Mouse (Mus musculus): ENCODE results near the gene Lamc1. TPM values are rescaled to one million over a fixed set of nuclear protein-coding genes. Genes with fewer than 3 reads are reported as not detected.

The Lamc1 gene
- polyA plus RNA-seq, 1 experiment: 116 TPM

- H3K4me1 ChIP-seq (ENCODE audit: control insufficient read depth, insufficient read depth, low read length): peaks cover 10% of the 10 kb centered on the region
- TF ChIP-seq POLR2A (IDR thresholded peaks at IDR 0.05; ENCODE audit: borderline replicate concordance, extremely low read depth, low read depth, low read length): no peak
- no peak for TF ChIP-seq CTCF (IDR thresholded peaks at IDR 0.05; ENCODE audit: insufficient read depth, low read length)
- WGBS: 1% methylated on average over 22 of the region's 22 CpGs
- peak overlapping the region; percentile 91 for H3K4me3 ChIP-seq (replicated peaks; ENCODE audit: extremely low read depth, low read depth, low read length)
- DNase-seq: peak; percentile 24
Observed at GRCm38 (mm10) chr1:153333296-153334121, 923 bp upstream of the Lamc1 start.

GRCm38 (mm10) chr1:153331796-153332443, 666 bp downstream of the Lamc1 start:
- Histone ChIP-seq H3K4me3 (replicated peaks; ENCODE audit: extremely low read depth, low read depth, low read length) (peak overlapping the region; percentile 91), H3K4me1 (ENCODE audit: control insufficient read depth, insufficient read depth, low read length) (peaks cover 10% of the 10 kb centered on the region)
- TF ChIP-seq CTCF (IDR thresholded peaks at IDR 0.05; ENCODE audit: insufficient read depth, low read length) (peak; percentile 52), POLR2A (IDR thresholded peaks at IDR 0.05; ENCODE audit: borderline replicate concordance, extremely low read depth, low read depth, low read length) (no peak)
- no peak for DNase-seq
- WGBS: under 1% methylated on average over 42 of the region's 42 CpGs

- TF ChIP-seq CTCF (IDR thresholded peaks at IDR 0.05; ENCODE audit: insufficient read depth, low read length): no peak
- no peak for TF ChIP-seq POLR2A (IDR thresholded peaks at IDR 0.05; ENCODE audit: borderline replicate concordance, extremely low read depth, low read depth, low read length)
- WGBS: 9% methylated on average over 4 of the region's 4 CpGs
- peaks cover 10% of the 10 kb centered on the region for H3K4me1 ChIP-seq (ENCODE audit: control insufficient read depth, insufficient read depth, low read length)
- DNase-seq: no peak
- peak overlapping the region; percentile 56 for H3K4me3 ChIP-seq (replicated peaks; ENCODE audit: extremely low read depth, low read depth, low read length)
Observed at GRCm38 (mm10) chr1:153331206-153331605, 1.4 kb downstream of the Lamc1 start.

- Histone ChIP-seq H3K4me1 (ENCODE audit: control insufficient read depth, insufficient read depth, low read length) (peaks cover 10% of the 10 kb centered on the region), H3K4me3 (replicated peaks; ENCODE audit: extremely low read depth, low read depth, low read length) (no peak overlapping the region)
- TF ChIP-seq CTCF (IDR thresholded peaks at IDR 0.05; ENCODE audit: insufficient read depth, low read length) (no peak), POLR2A (IDR thresholded peaks at IDR 0.05; ENCODE audit: borderline replicate concordance, extremely low read depth, low read depth, low read length) (no peak)
- no peak for DNase-seq
- 76% methylated on average over 6 of the region's 6 CpGs for WGBS
Observed at GRCm38 (mm10) chr1:153329306-153329705, 3.3 kb downstream of the Lamc1 start.

GRCm38 (mm10) chr1:153327063-153327462, 5.5 kb downstream of the Lamc1 start:
- DNase-seq: no peak
- Histone ChIP-seq H3K4me1 (ENCODE audit: control insufficient read depth, insufficient read depth, low read length) (peaks cover 7% of the 10 kb centered on the region), H3K4me3 (replicated peaks; ENCODE audit: extremely low read depth, low read depth, low read length) (no peak overlapping the region)
- 86% methylated on average over 4 of the region's 4 CpGs for WGBS
- TF ChIP-seq POLR2A (IDR thresholded peaks at IDR 0.05; ENCODE audit: borderline replicate concordance, extremely low read depth, low read depth, low read length) (no peak), CTCF (IDR thresholded peaks at IDR 0.05; ENCODE audit: insufficient read depth, low read length) (no peak)

- no peak for TF ChIP-seq CTCF (IDR thresholded peaks at IDR 0.05; ENCODE audit: insufficient read depth, low read length)
- no peak for TF ChIP-seq POLR2A (IDR thresholded peaks at IDR 0.05; ENCODE audit: borderline replicate concordance, extremely low read depth, low read depth, low read length)
- DNase-seq: no peak
- H3K4me1 ChIP-seq (ENCODE audit: control insufficient read depth, insufficient read depth, low read length): peaks cover 9% of the 10 kb centered on the region
- WGBS: 64% methylated on average over 7 of the region's 7 CpGs
- no peak overlapping the region for H3K4me3 ChIP-seq (replicated peaks; ENCODE audit: extremely low read depth, low read depth, low read length)
Observed at GRCm38 (mm10) chr1:153326226-153326625, 6.4 kb downstream of the Lamc1 start.

GRCm38 (mm10) chr1:153321404-153321803, 11.2 kb downstream of the Lamc1 start:
- 61% methylated on average over 12 of the region's 12 CpGs for WGBS
- no peak for TF ChIP-seq POLR2A (IDR thresholded peaks at IDR 0.05; ENCODE audit: borderline replicate concordance, extremely low read depth, low read depth, low read length)
- TF ChIP-seq CTCF (IDR thresholded peaks at IDR 0.05; ENCODE audit: insufficient read depth, low read length): no peak
- Histone ChIP-seq H3K4me1 (ENCODE audit: control insufficient read depth, insufficient read depth, low read length) (peaks cover 24% of the 10 kb centered on the region), H3K4me3 (replicated peaks; ENCODE audit: extremely low read depth, low read depth, low read length) (no peak overlapping the region)
- DNase-seq: no peak

GRCm38 (mm10) chr1:153320554-153321147, 11.9 kb downstream of the Lamc1 start:
- no peak for TF ChIP-seq POLR2A (IDR thresholded peaks at IDR 0.05; ENCODE audit: borderline replicate concordance, extremely low read depth, low read depth, low read length)
- TF ChIP-seq CTCF (IDR thresholded peaks at IDR 0.05; ENCODE audit: insufficient read depth, low read length): no peak
- H3K4me3 ChIP-seq (replicated peaks; ENCODE audit: extremely low read depth, low read depth, low read length): no peak overlapping the region
- WGBS: 50% methylated on average over 6 of the region's 6 CpGs
- peaks cover 24% of the 10 kb centered on the region for H3K4me1 ChIP-seq (ENCODE audit: control insufficient read depth, insufficient read depth, low read length)
- DNase-seq: no peak

- peaks cover 29% of the 10 kb centered on the region for H3K4me1 ChIP-seq (ENCODE audit: control insufficient read depth, insufficient read depth, low read length)
- TF ChIP-seq POLR2A (IDR thresholded peaks at IDR 0.05; ENCODE audit: borderline replicate concordance, extremely low read depth, low read depth, low read length) (no peak), CTCF (IDR thresholded peaks at IDR 0.05; ENCODE audit: insufficient read depth, low read length) (no peak)
- 41% methylated on average over 4 of the region's 4 CpGs for WGBS
- H3K4me3 ChIP-seq (replicated peaks; ENCODE audit: extremely low read depth, low read depth, low read length): no peak overlapping the region
- DNase-seq: no peak
Observed at GRCm38 (mm10) chr1:153320121-153320520, 12.5 kb downstream of the Lamc1 start.
